Mouse (Mus musculus): ENCODE measurements around the gene Insl6.

GRCm38 (mm10) chr19:29336624-29337023 is 11.5 kb upstream of the Insl6 start:
- TF ChIP-seq CTCF (conservative IDR thresholded peaks at IDR 0.05 in 1 of 2, IDR thresholded peaks at IDR 0.05 in 1 of 2; ENCODE audit: low read depth in 2 of 2, low read length in 2 of 2) = peak in 1 of 2 experiments; percentile 42; a peak in 2 of 4 replicates
- no peak for TF ChIP-seq EP300 (IDR thresholded peaks at IDR 0.05; ENCODE audit: low read length)
- no peak for TF ChIP-seq MEF2A (IDR thresholded peaks at IDR 0.05; ENCODE audit: borderline replicate concordance, low read depth, low read length)
- TF ChIP-seq ZC3H11A (IDR thresholded peaks at IDR 0.05; ENCODE audit: low read depth, low read length) = no peak
- TF ChIP-seq MAZ (IDR thresholded peaks at IDR 0.05; ENCODE audit: low read depth, low read length) = no peak
- TF ChIP-seq POLR2A (IDR thresholded peaks at IDR 0.05; ENCODE audit: low read depth, low read length) = no peak
- TF ChIP-seq USF1 (IDR thresholded peaks at IDR 0.05; ENCODE audit: low read depth, low read length) = no peak
- TF ChIP-seq ZKSCAN1 (IDR thresholded peaks at IDR 0.05; ENCODE audit: borderline replicate concordance, low read depth, low read length) = no peak
- TF ChIP-seq MXI1 (IDR thresholded peaks at IDR 0.05; ENCODE audit: low read depth, low read length) = no peak
- no peak for TF ChIP-seq MAFK (IDR thresholded peaks at IDR 0.05; ENCODE audit: insufficient replicate concordance, low read length)
- no peak for TF ChIP-seq POLR2AphosphoS2 (IDR thresholded peaks at IDR 0.05; ENCODE audit: low read depth, low read length)

All from CH12.LX (cell line).